Mouse (Mus musculus) cerebellum, adult 9-11 months (tissue): Measurements from ENCODE around the gene Rab22a.
A peak's percentile ranks its signal among the peaks of the same experiment; 100 is the strongest.

ENCODE experiments used
- DNase-seq: peaks from one replicate; pipeline ENCODE4 v3.0.0; 2022

Gene Rab22a

GRCm38 (mm10) chr2:173659057-173659925 lies at the start of gene Rab22a:
Rab22a (plus strand) TSS chr2:173659760.
- peak; percentile 99 for DNase-seq

- no peak for DNase-seq
Measured at GRCm38 (mm10) chr2:173615378-173616081, 44.0 kb upstream of the Rab22a start.

- no peak for DNase-seq
Measured at GRCm38 (mm10) chr2:173616156-173616555, 43.4 kb upstream of the Rab22a start.

GRCm38 (mm10) chr2:173619132-173619531 lies 40.4 kb upstream of the Rab22a start:
- DNase-seq: no peak

- DNase-seq: no peak
Measured at GRCm38 (mm10) chr2:173620645-173621044, 38.9 kb upstream of the Rab22a start.

GRCm38 (mm10) chr2:173622173-173622601 lies 37.4 kb upstream of the Rab22a start:
- DNase-seq: peak; percentile 25

- DNase-seq: no peak
Measured at GRCm38 (mm10) chr2:173624667-173625066, 34.9 kb upstream of the Rab22a start.

- DNase-seq: no peak
Measured at GRCm38 (mm10) chr2:173625786-173626185, 33.8 kb upstream of the Rab22a start.

- DNase-seq: peak; percentile 14
Measured at GRCm38 (mm10) chr2:173634106-173634505, 25.5 kb upstream of the Rab22a start.

- DNase-seq: no peak
Measured at GRCm38 (mm10) chr2:173641370-173641769, 18.2 kb upstream of the Rab22a start.

DNA sequence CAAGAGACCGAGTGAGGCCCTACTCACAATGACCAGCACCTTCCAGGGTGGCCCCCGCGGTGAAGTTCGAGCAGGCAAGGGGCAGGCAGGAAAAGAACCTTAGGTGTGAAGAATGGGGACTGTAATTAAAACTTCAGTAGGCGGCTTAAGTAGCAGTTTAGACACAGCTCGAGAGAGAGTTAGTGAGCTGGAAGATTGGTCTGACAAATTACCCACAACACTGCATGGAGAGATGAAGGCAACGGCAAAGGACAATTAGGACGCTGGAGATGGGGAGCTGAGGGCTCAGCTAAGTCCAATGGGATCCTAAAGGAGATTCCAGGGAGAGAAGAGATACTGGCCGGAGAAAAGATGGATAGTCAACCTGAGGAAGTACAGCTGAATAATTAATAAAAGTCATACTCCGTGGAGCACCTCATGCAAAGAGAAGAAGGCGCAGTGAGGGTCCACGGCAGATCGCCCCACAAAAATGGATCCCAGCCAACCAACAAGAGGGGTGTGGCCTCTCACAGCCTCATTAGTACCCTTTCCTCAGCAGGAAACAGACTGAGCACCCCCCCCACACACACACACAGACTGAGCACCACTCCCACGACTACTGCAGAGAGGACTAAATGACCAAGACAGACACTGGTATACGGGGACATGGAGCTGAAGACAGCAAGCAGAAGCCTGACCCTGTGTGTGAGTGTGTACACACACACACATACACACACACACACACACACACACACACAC lies 17.1 kb upstream of the Rab22a start:
- no peak for DNase-seq

DNA sequence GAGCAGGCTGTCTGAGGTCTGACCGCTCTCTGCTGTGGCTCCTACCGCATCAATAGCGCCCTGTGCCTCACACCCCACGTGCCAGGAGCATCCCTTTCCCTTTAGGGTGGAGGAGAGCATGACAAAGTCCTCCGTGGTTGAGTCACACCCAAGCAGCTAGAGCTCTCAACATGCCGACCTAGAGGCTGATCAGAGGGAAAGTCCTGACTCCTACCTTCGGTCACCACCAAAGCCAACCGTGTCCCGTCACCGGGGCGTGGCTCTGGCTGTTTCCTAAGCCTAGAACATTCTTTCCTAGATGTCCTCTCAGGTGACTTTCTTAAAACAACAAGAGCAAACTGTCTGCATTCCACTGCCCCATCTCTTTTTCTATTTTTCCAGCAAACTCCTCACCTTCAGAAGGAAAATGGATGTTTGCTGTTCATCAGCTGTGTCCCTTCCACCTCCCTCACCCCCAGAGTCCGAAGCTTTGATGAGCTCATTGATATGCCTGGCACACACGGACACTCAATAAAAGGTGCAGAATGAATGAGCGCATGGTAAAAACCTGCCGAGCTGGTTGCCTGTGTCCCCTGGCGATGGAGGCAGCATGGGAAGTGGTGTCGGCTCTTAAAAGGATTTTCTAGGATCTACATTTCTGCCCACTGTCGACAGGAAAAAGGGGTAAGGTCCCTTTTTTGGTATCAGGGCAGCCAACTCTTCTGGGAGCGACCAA lies 12.2 kb upstream of the Rab22a start:
- no peak for DNase-seq

DNA sequence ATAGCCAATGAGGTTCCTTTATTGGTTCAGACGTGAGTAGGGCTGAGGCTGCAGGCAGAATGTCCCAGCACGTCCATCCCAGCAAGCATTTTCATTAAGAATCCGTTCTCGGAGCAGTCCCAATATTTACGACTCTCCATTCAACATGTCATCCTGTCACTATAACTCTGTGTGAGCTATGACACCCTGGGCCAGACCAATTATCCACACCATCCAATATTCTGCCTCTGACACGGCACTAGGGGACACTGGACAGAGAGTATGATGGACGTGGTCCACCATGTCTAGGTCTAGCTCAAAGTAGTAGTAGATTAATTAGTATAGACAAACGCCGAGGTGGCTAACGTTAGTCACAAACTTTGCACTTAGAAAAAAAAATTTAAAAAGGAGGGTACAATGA lies 9.8 kb upstream of the Rab22a start:
- no peak for DNase-seq

GRCm38 (mm10) chr2:173653526-173653925 lies 6.0 kb upstream of the Rab22a start:
- DNase-seq: no peak

DNA sequence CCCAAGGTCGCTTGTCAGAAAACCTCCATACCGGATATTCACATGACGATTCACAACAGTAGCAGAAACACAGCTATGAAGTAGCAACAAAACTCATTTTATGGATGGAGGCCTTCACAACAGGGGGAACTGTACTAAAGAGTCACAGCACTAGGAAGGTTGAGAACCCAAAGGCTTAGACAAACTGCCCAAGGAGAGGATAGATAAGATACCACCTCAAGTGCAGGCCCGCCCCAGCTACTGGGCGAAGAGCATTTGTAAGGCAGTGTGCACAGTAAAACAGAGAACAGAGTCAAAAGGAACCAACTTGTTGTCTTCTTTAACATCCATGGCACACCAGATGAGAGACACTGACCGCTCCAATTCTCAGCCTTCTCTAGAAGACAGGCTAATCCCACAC lies 1.8 kb upstream of the Rab22a start:
- no peak for DNase-seq

DNA sequence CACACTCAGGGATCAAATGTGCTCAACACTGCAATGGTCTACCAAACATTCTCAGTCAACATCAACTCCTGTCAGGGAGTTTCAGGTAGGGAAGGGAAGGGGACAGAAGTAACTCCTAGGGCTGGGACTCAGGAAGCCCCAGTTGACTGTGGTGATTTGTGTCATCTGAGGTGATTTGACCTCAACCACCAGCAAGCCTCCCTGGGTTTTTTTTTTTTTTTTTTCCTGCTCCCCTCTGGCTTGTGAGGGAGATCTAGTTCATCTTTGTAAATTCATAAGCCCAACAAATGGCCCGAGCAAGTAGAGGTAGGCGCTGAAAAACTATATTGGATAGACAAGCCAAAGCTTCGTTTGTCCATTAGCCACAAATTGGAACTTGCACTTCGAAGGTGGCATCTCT lies 1.0 kb upstream of the Rab22a start:
- DNase-seq: no peak

GRCm38 (mm10) chr2:173659926-173660684 lies 545 bp downstream of the Rab22a start:
- peak; percentile 78 for DNase-seq

DNA sequence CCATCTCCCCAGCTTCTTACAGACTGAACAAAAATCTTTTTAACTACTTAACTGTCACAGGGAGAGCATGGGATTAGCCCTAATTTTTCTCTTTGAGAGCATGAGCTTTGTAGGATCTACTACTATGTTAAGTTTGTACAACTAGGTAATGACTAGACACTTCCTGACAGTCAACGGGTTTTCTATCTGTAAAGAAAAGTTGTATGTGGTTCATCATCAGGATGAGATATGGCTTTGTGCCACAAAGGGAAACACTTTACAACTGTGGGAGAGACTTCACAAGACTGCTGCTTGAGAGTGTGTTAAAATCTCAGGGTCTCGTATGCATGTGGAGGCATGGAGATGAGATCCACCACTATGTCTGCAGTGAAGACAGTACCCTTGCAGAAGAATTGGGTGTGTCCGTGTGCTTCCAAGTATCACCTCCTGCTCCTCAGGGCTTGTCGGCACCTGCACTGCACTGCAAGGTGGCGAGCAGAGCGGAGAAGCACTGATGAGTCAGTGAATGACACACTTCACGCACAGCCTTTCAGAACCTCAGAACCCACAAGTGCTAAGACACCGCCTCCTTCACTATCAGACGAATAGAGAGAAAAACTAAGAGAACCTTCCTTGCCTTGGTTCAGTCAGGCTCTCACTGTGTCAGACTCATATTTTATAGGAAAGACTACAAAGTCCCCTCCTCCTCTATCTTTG lies 2.8 kb downstream of the Rab22a start:
- DNase-seq: no peak

DNA sequence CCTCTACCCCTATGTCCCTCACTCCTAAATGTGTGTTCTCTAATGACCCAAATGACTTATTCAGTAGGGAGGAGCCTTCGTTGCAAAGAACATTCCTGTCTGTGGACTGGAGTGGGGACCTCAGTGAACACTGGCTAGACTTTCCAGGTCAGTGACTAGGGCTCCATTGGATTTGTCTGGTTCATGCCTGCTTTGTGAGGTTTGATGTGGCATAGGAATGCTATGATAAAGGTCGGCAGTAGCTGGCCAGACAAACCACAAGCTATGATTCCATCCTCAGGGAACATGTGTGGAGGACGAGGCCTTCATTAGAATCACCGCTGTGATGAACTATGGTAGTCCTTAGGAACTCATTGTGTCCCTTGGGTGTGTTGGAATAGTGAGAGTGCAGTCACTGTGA lies 5.2 kb downstream of the Rab22a start:
- DNase-seq: no peak

DNA sequence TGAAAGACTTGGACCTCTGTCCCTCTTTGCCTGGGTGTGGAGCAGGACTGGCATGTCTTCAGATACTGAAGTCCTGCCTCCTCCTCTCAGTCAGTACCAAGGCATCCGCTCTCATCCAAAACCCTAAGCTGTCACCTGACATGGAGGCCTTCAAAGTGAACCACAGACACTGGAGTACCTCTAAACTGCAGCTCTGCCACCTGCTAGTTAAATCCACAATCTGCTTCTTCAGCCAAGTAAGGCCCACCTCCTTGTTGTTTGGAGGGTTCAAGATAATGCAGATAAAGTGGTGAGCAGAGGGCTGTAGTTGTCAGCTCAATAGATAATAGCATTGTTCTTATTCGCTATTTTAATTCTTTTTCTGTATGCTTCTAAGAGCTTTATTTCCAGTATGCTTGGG lies 5.7 kb downstream of the Rab22a start:
- DNase-seq: no peak

GRCm38 (mm10) chr2:173666876-173667275 lies 7.3 kb downstream of the Rab22a start:
- DNase-seq: no peak
